Mouse (Mus musculus) lung, embryonic 14.5 days (tissue): ENCODE results near the gene Dtymk. TPM values are rescaled to one million over a fixed set of nuclear protein-coding genes. Genes with fewer than 3 reads are reported as not detected.

Source experiments
- ATAC-seq: fragments of 200-750 bp; cut with Nextera tagmentation; 2 replicates; pipeline ENCODE4 v1.8.0; 2017; ENCODE audit warnings: mild to moderate bottlenecking, moderate TSS enrichment, moderate library complexity; ENCODE audit not compliant: insufficient read depth
- DNase-seq: peaks from one replicate; pipeline ENCODE4 v3.0.0-alpha.2; 2015
- H3K27ac ChIP-seq: fragments of 300-500 bp; sonication (generic); 2 replicates; pipeline ENCODE4 v1.5.1; 2014; ENCODE audit warnings: low read depth, mild to moderate bottlenecking, moderate library complexity
- H3K27me3 ChIP-seq: fragments of 300-500 bp; sonication (generic); 2 replicates; pipeline ENCODE4 v1.6.1; 2014; ENCODE audit warnings: low read length, control low read depth; ENCODE audit not compliant: insufficient read depth
- H3K36me3 ChIP-seq: fragments of 300-500 bp; sonication (generic); 2 replicates; pipeline ENCODE4 v1.6.1; 2014; ENCODE audit warnings: control low read depth; ENCODE audit not compliant: insufficient read depth
- H3K4me1 ChIP-seq: fragments of 300-500 bp; sonication (generic); 2 replicates; pipeline ENCODE4 v1.6.1; 2014; ENCODE audit warnings: antibody characterized with exemption, control low read depth; ENCODE audit not compliant: insufficient read depth
- H3K4me2 ChIP-seq: fragments of 300-500 bp; sonication (generic); 2 replicates; pipeline ENCODE4 v1.6.1; 2014; ENCODE audit warnings: mild to moderate bottlenecking
- H3K4me3 ChIP-seq: fragments of 300-500 bp; sonication (generic); 2 replicates; pipeline ENCODE4 v1.5.1; 2014; ENCODE audit warnings: low read depth, low read length
- H3K9ac ChIP-seq: fragments of 300-500 bp; sonication (generic); 2 replicates; pipeline ENCODE4 v1.6.1; 2014
- H3K9me3 ChIP-seq: fragments of 300-500 bp; sonication (generic); 2 replicates; pipeline ENCODE4 v1.6.1; 2016; ENCODE audit warnings: low read depth, low read length, control low read depth
- CTCF ChIP-seq: IDR thresholded peaks from 2 replicates; pipeline ENCODE4 v1.5.1; 2016; ENCODE audit warnings: antibody characterized with exemption, low read depth
- WGBS: fragments of 180-500 bp; shearing (Covaris S2); extraction: QIAGEN DNeasy Blood & Tissue Kit; methylation state at CpG from one replicate; pipeline ENCODE4 v1.1.7; 2014; 5-methylcytosine and 5-hydroxymethylcytosine counted together
- polyA plus RNA-seq: library from polyadenylated mRNA; unstranded; fragments of >200 nt; fragmentation: Nextera tagmentation; extraction: Ambion mirVana; gene quantifications from 2 replicates; pipeline ENCODE4 v1.2.1, GENCODE M21; 2014

The Dtymk gene
- polyA plus RNA-seq, 1 experiment from 2014 or later, result 295 TPM

DNA sequence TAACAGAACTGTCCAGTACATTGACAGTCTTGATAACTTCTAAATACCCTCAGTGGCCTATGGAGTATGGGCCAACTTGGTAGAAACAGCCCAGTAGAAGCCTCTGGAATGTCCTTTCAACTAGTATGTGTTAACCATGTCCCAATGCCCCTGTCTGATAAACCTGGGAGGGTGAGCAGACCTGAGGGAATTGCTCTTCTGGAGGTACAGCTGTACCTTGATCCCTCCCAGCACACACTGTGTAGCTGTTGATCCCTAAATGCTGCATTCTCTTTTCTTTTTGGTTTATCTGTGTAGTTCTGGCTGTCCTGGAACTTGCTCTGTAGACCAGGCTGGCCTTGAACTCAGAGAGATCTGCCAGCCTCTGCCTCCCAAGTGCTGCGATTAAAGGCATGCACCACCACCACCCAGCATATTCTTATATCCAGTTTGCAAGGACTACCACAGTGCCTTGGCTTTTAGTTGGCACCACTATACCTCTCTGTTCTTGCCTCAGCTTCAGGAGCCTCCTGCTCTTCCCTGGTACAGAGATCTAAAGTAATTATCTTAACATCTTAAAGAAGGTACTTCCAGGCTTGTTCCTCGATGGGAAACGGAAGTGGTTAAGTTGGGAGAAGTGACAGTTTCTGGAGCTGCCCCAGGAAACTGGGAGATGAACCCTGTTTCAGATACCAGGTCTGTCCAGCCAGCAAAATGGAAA lies 22.2 kb upstream of the Dtymk start:
- Histone ChIP-seq H3K9me3 (no peaks in the 10 kb centered on the region), H3K9ac (peak overlapping the region; percentile 63; the same call in 1 of the 2 replicates), H3K4me1 (peaks cover 3% of the 10 kb centered on the region; the same call in 1 of the 2 replicates), H3K4me2 (peak overlapping the region; percentile 89), H3K27ac (peak overlapping the region; percentile 95; the same call in 1 of the 2 replicates), H3K4me3 (no peak overlapping the region), H3K27me3 (no peaks in the 10 kb centered on the region), H3K36me3 (peaks cover 31% of the 10 kb centered on the region)
- WGBS, result 73% methylated on average over 3 of the region's 3 CpGs
- no peak for ATAC-seq
- no peak for DNase-seq
- TF ChIP-seq CTCF, result no peak

DNA sequence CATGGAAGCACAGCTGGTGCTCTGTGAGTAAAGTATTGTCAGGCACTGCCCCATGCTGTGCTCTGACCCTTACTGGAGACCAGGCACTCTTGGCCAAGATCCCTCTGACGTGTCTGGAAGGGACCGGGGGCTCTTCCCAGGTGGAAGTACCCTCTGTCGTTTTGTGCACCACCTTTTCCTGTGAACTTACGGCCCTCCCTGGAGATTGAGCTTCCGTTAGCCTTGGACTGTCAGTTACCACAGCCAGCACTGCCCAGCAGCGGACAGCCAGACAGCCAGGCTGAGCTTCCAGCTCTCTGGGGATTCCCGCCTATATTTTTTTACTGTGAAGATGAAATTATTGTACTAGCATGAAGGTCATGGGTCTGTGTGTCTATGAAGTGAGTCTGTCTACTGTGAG lies 17.0 kb upstream of the Dtymk start:
- WGBS, result 89% methylated on average over 7 of the region's 7 CpGs
- DNase-seq (no peak), ATAC-seq (no peak)
- no peaks in the 10 kb centered on the region for H3K9me3 ChIP-seq
- H3K36me3 ChIP-seq, result peaks cover 78% of the 10 kb centered on the region
- H3K4me3 ChIP-seq, result no peak overlapping the region
- no peak overlapping the region for H3K4me2 ChIP-seq
- no peak overlapping the region for H3K27ac ChIP-seq
- no peak for TF ChIP-seq CTCF
- no peak overlapping the region for H3K9ac ChIP-seq
- H3K4me1 ChIP-seq, result no peaks in the 10 kb centered on the region
- H3K27me3 ChIP-seq, result no peaks in the 10 kb centered on the region

DNA sequence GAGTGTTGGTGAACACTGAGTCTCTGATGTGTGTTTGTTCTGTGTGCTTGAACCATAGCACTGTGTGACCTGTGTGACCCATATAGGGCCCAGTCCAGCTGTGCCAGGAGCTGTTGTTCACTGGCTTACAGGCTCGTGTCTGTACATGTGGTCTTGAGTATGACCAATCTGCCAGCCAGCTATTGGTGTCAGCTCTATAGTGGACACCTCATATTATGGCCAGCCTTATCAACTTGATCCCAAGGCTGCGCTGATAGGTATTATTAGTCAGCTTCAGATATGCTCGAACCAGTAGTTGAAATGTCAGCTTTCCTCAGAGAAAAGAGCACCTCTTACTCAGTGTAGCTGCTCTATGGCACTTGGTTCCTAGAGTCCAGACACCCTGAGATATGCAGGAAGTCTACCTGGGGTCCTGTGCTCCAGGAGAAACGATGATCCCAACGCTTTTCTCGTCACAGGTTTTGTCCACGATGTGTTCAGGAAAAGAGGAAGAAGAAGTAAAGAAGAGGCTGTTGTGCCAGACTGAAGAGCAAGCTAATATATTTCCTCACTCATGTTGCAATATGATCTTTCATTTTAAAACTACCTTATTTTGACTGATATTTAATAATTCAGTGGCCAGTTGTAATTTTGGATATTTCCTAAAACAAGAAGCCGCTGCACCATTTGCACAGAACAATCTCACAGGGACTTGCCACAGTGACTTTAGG lies 16.2 kb upstream of the Dtymk start:
- Histone ChIP-seq H3K27me3 (no peaks in the 10 kb centered on the region), H3K9me3 (no peaks in the 10 kb centered on the region), H3K4me2 (no peak overlapping the region), H3K4me1 (no peaks in the 10 kb centered on the region), H3K9ac (no peak overlapping the region), H3K27ac (no peak overlapping the region), H3K4me3 (no peak overlapping the region), H3K36me3 (peaks cover 85% of the 10 kb centered on the region)
- no peak for TF ChIP-seq CTCF
- WGBS, result 94% methylated on average over 8 of the region's 8 CpGs
- DNase-seq (no peak), ATAC-seq (no peak)

DNA sequence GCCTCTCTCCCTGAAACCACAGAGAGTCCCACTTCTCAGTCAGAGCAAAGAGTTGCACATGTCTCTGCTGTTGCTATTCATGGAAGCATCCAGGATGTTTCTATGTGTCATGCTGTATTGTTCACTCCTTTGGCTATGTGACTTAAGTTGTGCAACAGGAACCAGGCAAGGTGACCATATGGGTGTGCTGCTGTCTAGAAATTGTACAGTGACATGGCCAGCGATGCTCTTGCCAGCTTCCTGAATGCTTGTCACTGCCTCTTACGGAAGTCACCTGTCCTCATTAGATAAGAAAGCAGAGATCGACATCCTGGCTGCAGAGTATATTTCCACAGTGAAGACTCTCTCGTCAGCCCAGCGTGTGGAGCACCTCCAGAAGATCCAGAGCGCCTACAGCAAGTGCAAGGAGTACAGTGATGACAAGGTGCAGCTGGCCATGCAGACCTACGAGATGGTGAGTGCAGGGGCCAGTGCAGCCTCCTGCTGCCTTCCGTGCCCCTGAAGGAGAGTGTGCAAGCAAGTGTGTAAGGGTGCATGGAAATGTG lies 9.8 kb upstream of the Dtymk start:
- DNase-seq (no peak), ATAC-seq (no peak)
- H3K4me1 ChIP-seq, result no peaks in the 10 kb centered on the region
- H3K27ac ChIP-seq, result no peak overlapping the region
- no peak overlapping the region for H3K4me3 ChIP-seq
- H3K4me2 ChIP-seq, result no peak overlapping the region
- no peaks in the 10 kb centered on the region for H3K9me3 ChIP-seq
- TF ChIP-seq CTCF, result no peak
- WGBS, result 81% methylated on average over 8 of the region's 8 CpGs
- peaks cover 92% of the 10 kb centered on the region for H3K36me3 ChIP-seq
- no peaks in the 10 kb centered on the region for H3K27me3 ChIP-seq
- H3K9ac ChIP-seq, result no peak overlapping the region

DNA sequence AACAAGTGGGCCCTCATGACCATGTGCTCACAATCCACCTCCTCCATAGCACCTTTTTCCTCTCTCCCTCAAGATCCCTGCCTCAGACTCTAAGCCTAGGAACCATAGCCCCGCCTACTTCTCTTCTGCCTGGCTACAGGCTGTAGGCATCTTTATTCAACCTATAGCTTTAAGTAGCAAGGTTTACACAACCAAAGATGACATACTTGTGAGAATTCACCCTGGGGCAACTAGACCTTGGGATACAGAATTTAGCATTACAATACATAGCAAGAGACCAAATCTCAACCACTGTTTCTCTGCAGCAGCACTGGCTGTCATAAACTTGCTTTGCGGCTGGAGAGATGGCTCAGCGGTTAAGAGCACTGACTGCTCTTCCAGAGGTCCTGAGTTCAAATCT lies 8.3 kb upstream of the Dtymk start:
- Histone ChIP-seq H3K4me2 (no peak overlapping the region), H3K9ac (no peak overlapping the region), H3K27me3 (no peaks in the 10 kb centered on the region), H3K4me1 (no peaks in the 10 kb centered on the region), H3K4me3 (no peak overlapping the region), H3K36me3 (peaks cover 88% of the 10 kb centered on the region), H3K27ac (no peak overlapping the region), H3K9me3 (no peaks in the 10 kb centered on the region)
- TF ChIP-seq CTCF, result no peak
- no peak for DNase-seq
- ATAC-seq, result no peak
- 91% methylated on average over 3 of the region's 3 CpGs for WGBS

DNA sequence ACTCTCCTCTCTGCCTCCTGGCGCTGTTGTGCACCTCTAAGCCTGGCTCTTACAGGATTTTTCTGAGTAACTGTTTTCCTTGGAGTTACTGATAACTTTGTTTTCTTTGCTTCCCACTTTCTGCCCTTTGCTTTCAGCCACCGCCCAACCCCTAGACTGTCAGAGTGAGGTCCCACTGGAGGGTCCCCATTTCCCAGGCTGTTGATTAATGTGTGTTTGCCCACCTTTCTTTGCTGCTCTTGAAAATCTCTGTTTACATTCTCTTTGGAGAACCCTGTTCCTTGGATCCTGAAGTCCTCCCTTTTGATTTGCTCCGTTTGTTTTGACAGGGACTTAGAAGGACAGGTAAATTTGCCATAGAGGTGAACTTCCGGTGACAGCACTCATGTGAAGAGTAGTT lies 7.1 kb upstream of the Dtymk start:
- H3K4me2 ChIP-seq, result no peak overlapping the region
- 0 out of 2 replicates have a peak, but pooled peaks cover 4% of the 10 kb centered on the region for H3K4me1 ChIP-seq
- H3K36me3 ChIP-seq, result peaks cover 77% of the 10 kb centered on the region
- 75% methylated on average over 4 of the region's 4 CpGs for WGBS
- DNase-seq (no peak), ATAC-seq (no peak)
- no peaks in the 10 kb centered on the region for H3K27me3 ChIP-seq
- H3K9ac ChIP-seq, result no peak overlapping the region
- no peak overlapping the region for H3K4me3 ChIP-seq
- no peak overlapping the region for H3K27ac ChIP-seq
- H3K9me3 ChIP-seq, result no peaks in the 10 kb centered on the region
- TF ChIP-seq CTCF, result no peak
